8 mouse cellular contexts compared by ENCODE assay signal in genomic region chr15:56077838-56078567, GRCm38 (mm10).
DNase-seq lines count a peak whose midpoint lies in the region; ATAC-seq and TF ChIP-seq lines count a peak whose summit lies in the region.

No protein-coding gene starts in this region.

- no peak for TF ChIP-seq CTCF in cerebellum, adult 2 months (IDR thresholded peaks at IDR 0.05; ENCODE audit: borderline replicate concordance, insufficient read depth, low read depth, low read length)

- H3K9ac ChIP-seq in heart, embryonic 13.5 days, result no peak overlapping the region
- H3K9ac ChIP-seq in forebrain, embryonic 11.5 days (ENCODE audit: low read length), result no peak overlapping the region
- H3K9ac ChIP-seq in neural tube, embryonic 15.5 days (replicated peaks), result no peak overlapping the region

- H3K27ac ChIP-seq in heart, embryonic 13.5 days (replicated peaks), result no peak overlapping the region
- no peak overlapping the region for H3K27ac ChIP-seq in heart, embryonic 10.5 days
- no peak overlapping the region for H3K27ac ChIP-seq in forebrain, embryonic 11.5 days (ENCODE audit: low read depth, low read length)
- H3K27ac ChIP-seq in neural tube, embryonic 15.5 days (replicated peaks), result peak overlapping the region; percentile 42; the same call in 1 of the 2 replicates
- no peak overlapping the region for H3K27ac ChIP-seq in cerebellum, adult 2 months (ENCODE audit: insufficient read depth, low read length)

- no peak for ATAC-seq in heart, embryonic 13.5 days (ENCODE audit: extremely low read depth, insufficient number of reproducible peaks, low FRiP score, low TSS enrichment)
- ATAC-seq in forebrain, embryonic 11.5 days (replicated peaks; ENCODE audit: low FRiP score), result peak; percentile 87
- peak; percentile 84 for ATAC-seq in neural tube, embryonic 15.5 days (ENCODE audit: low FRiP score)

- 0 out of 2 replicates have a peak, but pooled peaks cover under 1% of the 10 kb centered on the region for H3K9me3 ChIP-seq in heart, embryonic 13.5 days
- H3K9me3 ChIP-seq in heart, embryonic 10.5 days, result no peaks in the 10 kb centered on the region
- H3K9me3 ChIP-seq in forebrain, embryonic 11.5 days (ENCODE audit: control insufficient read depth, low read length), result no peaks in the 10 kb centered on the region
- no peaks in the 10 kb centered on the region for H3K9me3 ChIP-seq in neural tube, embryonic 15.5 days (replicated peaks)

- H3K4me1 ChIP-seq in heart, embryonic 13.5 days, result no peaks in the 10 kb centered on the region
- H3K4me1 ChIP-seq in heart, embryonic 10.5 days, result no peaks in the 10 kb centered on the region
- no peaks in the 10 kb centered on the region for H3K4me1 ChIP-seq in forebrain, embryonic 11.5 days (replicated peaks; ENCODE audit: control insufficient read depth, insufficient read depth, low read length)
- H3K4me1 ChIP-seq in neural tube, embryonic 15.5 days, result peaks cover 13% of the 10 kb centered on the region
- H3K4me1 ChIP-seq in cerebellum, adult 2 months (ENCODE audit: control insufficient read depth, insufficient read depth, low read length), result no peaks in the 10 kb centered on the region

- DNase-seq in heart, embryonic 10.5 days (ENCODE audit: low spot score), result no peak
- peak; percentile 70 for DNase-seq in forebrain, embryonic 11.5 days (ENCODE audit: low spot score)
- DNase-seq in kidney, postnatal 14 days, result peak; percentile 15
- no peak for DNase-seq in cerebellum, adult 2 months
- DNase-seq in frontal cortex, postnatal 14 days (ENCODE audit: low spot score in 2 of 2), result no peak
- DNase-seq in lung, adult 18-20 months, result no peak

- no peak overlapping the region for H3K4me3 ChIP-seq in heart, embryonic 13.5 days
- no peak overlapping the region for H3K4me3 ChIP-seq in heart, embryonic 10.5 days
- no peak overlapping the region for H3K4me3 ChIP-seq in forebrain, embryonic 11.5 days (ENCODE audit: low read depth, low read length)
- no peak overlapping the region for H3K4me3 ChIP-seq in neural tube, embryonic 15.5 days (replicated peaks)
- H3K4me3 ChIP-seq in cerebellum, adult 2 months (replicated peaks; ENCODE audit: insufficient read depth, low read depth, low read length), result no peak overlapping the region

- 73% methylated on average over 11 of the region's 11 CpGs for WGBS in heart, embryonic 13.5 days
- 77% methylated on average over 11 of the region's 11 CpGs for WGBS in heart, embryonic 10.5 days
- 44% methylated on average over 11 of the region's 11 CpGs for WGBS in forebrain, embryonic 11.5 days
- WGBS in neural tube, embryonic 15.5 days, result 29% methylated on average over 11 of the region's 11 CpGs
- 25% methylated on average over 11 of the region's 11 CpGs for WGBS in cerebellum, adult 2 months

- H3K36me3 ChIP-seq in heart, embryonic 13.5 days, result no peaks in the 10 kb centered on the region
- H3K36me3 ChIP-seq in heart, embryonic 10.5 days, result no peaks in the 10 kb centered on the region
- no peaks in the 10 kb centered on the region for H3K36me3 ChIP-seq in forebrain, embryonic 11.5 days (ENCODE audit: control insufficient read depth, insufficient read depth, low read length)
- H3K36me3 ChIP-seq in neural tube, embryonic 15.5 days, result no peaks in the 10 kb centered on the region

- H3K27me3 ChIP-seq in heart, embryonic 13.5 days (replicated peaks), result no peaks in the 10 kb centered on the region
- no peaks in the 10 kb centered on the region for H3K27me3 ChIP-seq in heart, embryonic 10.5 days (ENCODE audit: insufficient read depth, poor library complexity, severe bottlenecking)
- H3K27me3 ChIP-seq in forebrain, embryonic 11.5 days (ENCODE audit: control insufficient read depth, insufficient read depth, low read length), result no peaks in the 10 kb centered on the region
- no peaks in the 10 kb centered on the region for H3K27me3 ChIP-seq in neural tube, embryonic 15.5 days (replicated peaks)
- H3K27me3 ChIP-seq in cerebellum, adult 2 months (ENCODE audit: control insufficient read depth, insufficient read depth, low read length), result no peaks in the 10 kb centered on the region; the same call in 1 of the 2 replicates

- H3K4me2 ChIP-seq in heart, embryonic 13.5 days, result peak overlapping the region; percentile 18; the same call in 1 of the 2 replicates
- H3K4me2 ChIP-seq in forebrain, embryonic 11.5 days (ENCODE audit: low read depth, low read length, severe bottlenecking), result no peak overlapping the region
- peak overlapping the region; percentile 44 for H3K4me2 ChIP-seq in neural tube, embryonic 15.5 days

- no peak for TF ChIP-seq POLR2A in cerebellum, adult 2 months (IDR thresholded peaks at IDR 0.05; ENCODE audit: borderline replicate concordance, insufficient read depth, low read length)

Comparison
In these comparisons a context has a peak if more than half of its experiments do, and no peak if none do; other contexts are left out.
1. DNase-seq: peak in forebrain, embryonic 11.5 days (single experiment) and kidney, postnatal 14 days (single experiment); none in heart, embryonic 10.5 days (single experiment), cerebellum, adult 2 months (0 of 2), frontal cortex, postnatal 14 days (0 of 2) and lung, adult 18-20 months (0 of 2).